Mouse (Mus musculus) embryonic facial prominence, embryonic 13.5 days (tissue): ENCODE measurements around the gene Olfr1052. TPM values are rescaled to one million over a fixed set of nuclear protein-coding genes. Genes with fewer than 3 reads are reported as not detected.
"Not testable (repeated sequence)": the region's sequence is repeated elsewhere in the genome, so short reads cannot be mapped to it uniquely, and the experiment has no call there.

ENCODE experiments used
- ATAC-seq: fragments of 200-750 bp; cut with Nextera tagmentation; 2 replicates; pipeline ENCODE4 v1.8.0; 2017; ENCODE audit warnings: low read depth; ENCODE audit not compliant: insufficient number of reproducible peaks, insufficient read depth, low FRiP score, low TSS enrichment
- H3K27ac ChIP-seq: fragments of 300-500 bp; sonication (generic); 2 replicates; pipeline ENCODE4 v1.5.1; 2015; ENCODE audit warnings: moderate library complexity, mild to moderate bottlenecking, inconsistent platforms
- H3K27me3 ChIP-seq: fragments of 300-500 bp; sonication (generic); 2 replicates; pipeline ENCODE4 v1.6.1; 2015; ENCODE audit warnings: mild to moderate bottlenecking, inconsistent platforms
- H3K36me3 ChIP-seq: fragments of 300-500 bp; sonication (generic); 2 replicates; pipeline ENCODE4 v1.6.1; 2015; ENCODE audit warnings: mild to moderate bottlenecking, inconsistent platforms
- H3K4me1 ChIP-seq: fragments of 300-500 bp; sonication (generic); 2 replicates; pipeline ENCODE4 v1.6.1; 2015; ENCODE audit warnings: inconsistent platforms
- H3K4me2 ChIP-seq: fragments of 300-500 bp; sonication (generic); 2 replicates; pipeline ENCODE4 v1.6.1; 2015; ENCODE audit warnings: moderate library complexity, mild to moderate bottlenecking, inconsistent platforms
- H3K4me3 ChIP-seq: fragments of 300-500 bp; sonication (generic); 2 replicates; pipeline ENCODE4 v1.5.1; 2015; ENCODE audit warnings: mild to moderate bottlenecking, inconsistent platforms
- H3K9ac ChIP-seq: fragments of 300-500 bp; sonication (generic); 2 replicates; pipeline ENCODE4 v1.6.1; 2015; ENCODE audit warnings: mild to moderate bottlenecking, inconsistent platforms
- H3K9me3 ChIP-seq: fragments of 300-500 bp; sonication (generic); 2 replicates; pipeline ENCODE4 v1.6.1; 2016; ENCODE audit warnings: inconsistent platforms
- WGBS: fragments of 180-500 bp; shearing (Covaris S2); methylation state at CpG from one replicate; pipeline ENCODE4 v1.1.7; 2015; ENCODE audit warnings: mixed read lengths; 5-methylcytosine and 5-hydroxymethylcytosine counted together
- polyA plus RNA-seq: library from polyadenylated mRNA; unstranded; fragments of >200 nt; fragmentation: Nextera tagmentation; extraction: Ambion mirVana; gene quantifications from 2 replicates; pipeline ENCODE4 v1.2.1, GENCODE M21; 2015

The Olfr1052 gene
- not detected in 2 replicates for polyA plus RNA-seq

GRCm38 (mm10) chr2:86292155-86292554 is at the start of gene Olfr1052:
Olfr1052 (plus strand) TSS chr2:86292455.
- Histone ChIP-seq H3K4me2 (no peak within 1 kb of the TSS), H3K9me3 (no peaks in the 10 kb centered on the region), H3K4me1 (no peaks in the 10 kb centered on the region), H3K27me3 (no peaks in the 10 kb centered on the region), H3K36me3 (no peaks in the 10 kb centered on the region), H3K27ac (no peak within 1 kb of the TSS), H3K9ac (no peak within 1 kb of the TSS), H3K4me3 (no peak within 1 kb of the TSS)
- no peak for ATAC-seq

DNA sequence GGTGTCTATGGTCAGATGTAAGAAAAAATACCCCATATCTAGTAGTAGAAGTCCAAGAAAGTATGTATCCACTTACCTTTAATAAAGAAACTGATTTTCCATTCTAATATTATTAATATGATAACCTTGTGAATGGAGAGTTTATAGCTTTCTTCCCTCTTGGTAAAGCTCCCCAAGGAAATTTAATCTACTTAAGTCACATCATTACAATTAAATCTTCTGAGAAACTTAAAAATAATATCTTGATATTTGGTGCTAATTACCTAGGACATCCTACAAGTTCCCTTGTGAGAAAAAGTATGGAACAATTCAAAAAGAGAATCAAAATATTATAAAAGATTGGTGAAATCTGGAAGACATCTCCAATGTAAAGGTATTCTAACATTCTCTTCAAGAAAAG is 34.0 kb upstream of the Olfr1052 start, which contains the start of gene Olfr1049:
Gene Olfr1049, minus strand, starts transcription at position 101 of the 400 bp plus-strand sequence.
- H3K4me1 ChIP-seq, H3K9me3 ChIP-seq, H3K27me3 ChIP-seq, H3K4me2 ChIP-seq, H3K36me3 ChIP-seq, H3K4me3 ChIP-seq, H3K9ac ChIP-seq, H3K27ac ChIP-seq, ATAC-seq: not testable (repeated sequence)

DNA sequence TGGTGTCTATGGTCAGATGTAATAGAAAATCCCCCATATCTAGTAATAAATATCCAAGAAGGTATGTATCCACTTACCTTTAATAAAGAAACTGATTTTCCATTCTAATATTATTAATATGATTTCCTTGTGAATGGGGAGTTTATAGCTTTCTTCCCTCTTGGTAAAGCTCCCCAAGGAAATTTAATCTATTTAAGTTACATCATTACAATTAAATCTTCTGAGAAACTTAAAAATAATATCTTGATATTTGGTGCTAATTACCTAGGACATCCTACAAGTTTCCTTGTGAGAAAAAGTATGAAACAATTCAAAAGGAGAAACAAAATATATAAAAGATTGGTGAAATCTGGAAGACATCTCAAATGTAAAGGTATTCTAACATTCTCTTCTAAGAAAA is 13.3 kb upstream of the Olfr1052 start, which contains the start of gene Olfr1051:
Gene Olfr1051, minus strand, starts transcription at position 101 of the 400 bp plus-strand sequence.
- not testable (repeated sequence) for H3K9me3 ChIP-seq, ATAC-seq, H3K27ac ChIP-seq, H3K9ac ChIP-seq, H3K4me1 ChIP-seq, H3K36me3 ChIP-seq, H3K27me3 ChIP-seq, H3K4me3 ChIP-seq, H3K4me2 ChIP-seq

DNA sequence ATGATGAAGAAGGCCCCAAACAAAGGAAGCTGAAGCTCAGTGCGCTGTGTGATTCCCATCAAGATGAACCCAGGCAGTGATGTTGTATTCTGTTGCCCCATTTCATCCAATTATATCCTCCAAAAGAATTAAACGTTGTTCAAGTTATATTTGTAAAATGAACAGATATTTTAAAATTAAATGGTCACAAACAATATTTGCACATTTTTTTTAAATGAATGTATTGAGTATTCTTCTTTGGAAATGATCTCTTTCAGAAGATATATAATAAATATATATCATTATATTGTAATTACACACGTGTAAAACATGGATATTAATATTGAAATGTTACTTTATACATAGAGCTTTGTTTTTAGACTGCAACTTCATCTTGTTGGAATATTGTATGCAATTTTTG is 22.9 kb downstream of the Olfr1052 start, which contains the start of gene Olfr1053:
Gene Olfr1053, minus strand, starts transcription at position 101 of the 400 bp plus-strand sequence.
- WGBS, result 67% methylated on average over 3 of the region's 3 CpGs
- no peak for ATAC-seq
- no peaks in the 10 kb centered on the region for H3K27me3 ChIP-seq
- H3K9me3 ChIP-seq, result no peaks in the 10 kb centered on the region
- no peak within 1 kb of the TSS for H3K9ac ChIP-seq
- no peaks in the 10 kb centered on the region for H3K36me3 ChIP-seq
- no peaks in the 10 kb centered on the region for H3K4me1 ChIP-seq
- H3K27ac ChIP-seq, result no peak within 1 kb of the TSS
- no peak within 1 kb of the TSS for H3K4me3 ChIP-seq
- H3K4me2 ChIP-seq, result no peak within 1 kb of the TSS

DNA sequence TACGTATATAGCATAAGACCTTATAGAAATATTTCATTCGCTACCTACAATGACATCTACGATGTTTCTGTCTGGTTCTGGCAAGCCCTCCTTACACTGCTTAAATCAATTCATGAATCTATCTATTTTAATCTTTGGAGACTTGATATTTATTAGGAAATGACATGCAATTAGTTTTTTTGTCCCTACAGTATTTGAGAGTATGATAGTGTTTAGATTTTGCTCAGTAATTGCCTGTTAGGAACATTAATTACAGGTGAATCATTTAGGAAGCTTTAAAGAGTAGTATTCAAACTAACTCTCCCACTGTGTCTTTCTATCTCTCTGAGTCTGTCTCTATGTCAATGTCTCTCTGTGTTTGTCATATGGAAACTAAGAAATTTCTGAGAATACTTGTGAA is 43.1 kb downstream of the Olfr1052 start, which contains the start of gene Olfr1054:
Gene Olfr1054, minus strand, starts transcription at position 101 of the 400 bp plus-strand sequence.
- no peak for ATAC-seq
- H3K4me2 ChIP-seq, result no peak within 1 kb of the TSS
- no peak within 1 kb of the TSS for H3K4me3 ChIP-seq
- H3K9me3 ChIP-seq, result no peaks in the 10 kb centered on the region
- no peaks in the 10 kb centered on the region for H3K4me1 ChIP-seq
- WGBS, result 86% methylated on average over 3 of the region's 3 CpGs
- no peaks in the 10 kb centered on the region for H3K27me3 ChIP-seq
- H3K36me3 ChIP-seq, result no peaks in the 10 kb centered on the region
- H3K27ac ChIP-seq, result no peak within 1 kb of the TSS
- H3K9ac ChIP-seq, result no peak within 1 kb of the TSS

Other genes starting within 250 kb of the Olfr1052 start
- not detected in 2 replicates for gene Olfr1034, start 246.6 kb upstream of the Olfr1052 start, polyA plus RNA-seq
- 0.06 TPM in 1 of 2 replicates, not detected in the other for gene Olfr1036, start 218.5 kb upstream of the Olfr1052 start, polyA plus RNA-seq
- not detected in 2 replicates for gene Olfr1037, start 205.1 kb upstream of the Olfr1052 start, polyA plus RNA-seq
- gene Olfr1039, start 156.5 kb upstream of the Olfr1052 start, polyA plus RNA-seq, result 0.08 TPM in 1 of 2 replicates, not detected in the other
- not detected in 2 replicates for gene Olfr1040, start 145.7 kb upstream of the Olfr1052 start, polyA plus RNA-seq
- gene Olfr1042, start 130.6 kb upstream of the Olfr1052 start, polyA plus RNA-seq, result not detected in 2 replicates
- gene Olfr1043, start 124.9 kb upstream of the Olfr1052 start, polyA plus RNA-seq, result 0.18 TPM in 1 of 2 replicates, not detected in the other
- gene Olfr1044, start 114.6 kb upstream of the Olfr1052 start, polyA plus RNA-seq, result not detected in 2 replicates
- not detected in 2 replicates for gene Olfr52, start 106.8 kb upstream of the Olfr1052 start, polyA plus RNA-seq
- not detected in 2 replicates for gene Olfr1045, start 89.4 kb upstream of the Olfr1052 start, polyA plus RNA-seq
- not detected in 2 replicates for gene Olfr1046, start 73.1 kb upstream of the Olfr1052 start, polyA plus RNA-seq
- not detected in 2 replicates for gene Olfr1047, start 61.1 kb upstream of the Olfr1052 start, polyA plus RNA-seq
- not detected in 2 replicates for gene Olfr1048, start 52.2 kb upstream of the Olfr1052 start, polyA plus RNA-seq
- not detected in 2 replicates for gene Olfr1049, start 34.1 kb upstream of the Olfr1052 start, polyA plus RNA-seq
- not detected in 2 replicates for gene Olfr1051, start 13.4 kb upstream of the Olfr1052 start, polyA plus RNA-seq
- not detected in 2 replicates for gene Olfr1053, start 22.8 kb downstream of the Olfr1052 start, polyA plus RNA-seq
- not detected in 2 replicates for gene Olfr1054, start 43.0 kb downstream of the Olfr1052 start, polyA plus RNA-seq
- not detected in 2 replicates for gene Olfr1055, start 57.8 kb downstream of the Olfr1052 start, polyA plus RNA-seq
- not detected in 2 replicates for gene Olfr1056, start 70.0 kb downstream of the Olfr1052 start, polyA plus RNA-seq
- gene Olfr1057, start 85.9 kb downstream of the Olfr1052 start, polyA plus RNA-seq, result not detected in 2 replicates
- 0.30 TPM in 1 of 2 replicates, not detected in the other for gene Olfr1058, start 96.1 kb downstream of the Olfr1052 start, polyA plus RNA-seq
- gene Olfr1061, start 121.6 kb downstream of the Olfr1052 start, polyA plus RNA-seq, result not detected in 2 replicates
- not detected in 2 replicates for gene Olfr1062, start 134.3 kb downstream of the Olfr1052 start, polyA plus RNA-seq
- not detected in 2 replicates for gene Olfr1065, start 158.1 kb downstream of the Olfr1052 start, polyA plus RNA-seq
- not detected in 2 replicates for gene Olfr1066, start 163.8 kb downstream of the Olfr1052 start, polyA plus RNA-seq
- gene Olfr228, start 194.9 kb downstream of the Olfr1052 start, polyA plus RNA-seq, result not detected in 2 replicates
- not detected in 2 replicates for gene Olfr1076, start 216.0 kb downstream of the Olfr1052 start, polyA plus RNA-seq